Mouse (Mus musculus) forebrain, embryonic 15.5 days (tissue): ENCODE measurements around the gene Ptma. TPM values are rescaled to one million over a fixed set of nuclear protein-coding genes. Genes with fewer than 3 reads are reported as not detected.
A peak's percentile ranks its signal among the peaks of the same experiment; 100 is the strongest.
"Not testable (repeated sequence)": the region's sequence is repeated elsewhere in the genome, so short reads cannot be mapped to it uniquely, and the experiment has no call there.

Experiments
- ATAC-seq: fragments of 200-750 bp; cut with Nextera tagmentation; replicated peaks from 2 replicates; pipeline ENCODE4 v1.8.0; 2017; ENCODE audit warnings: mild to moderate bottlenecking, moderate TSS enrichment, moderate library complexity
- H3K27ac ChIP-seq: fragments of 300-500 bp; sonication (generic); replicated peaks from 2 replicates; pipeline ENCODE4 v1.5.1; 2015; ENCODE audit warnings: mild to moderate bottlenecking, inconsistent platforms
- H3K27me3 ChIP-seq: fragments of 300-500 bp; sonication (generic); 2 replicates; pipeline ENCODE4 v1.6.1; 2015; ENCODE audit warnings: inconsistent platforms
- H3K36me3 ChIP-seq: fragments of 300-500 bp; sonication (generic); 2 replicates; pipeline ENCODE4 v1.6.1; 2015; ENCODE audit warnings: mild to moderate bottlenecking, inconsistent platforms
- H3K4me1 ChIP-seq: fragments of 300-500 bp; sonication (generic); 2 replicates; pipeline ENCODE4 v1.6.1; 2015; ENCODE audit warnings: inconsistent platforms
- H3K4me2 ChIP-seq: fragments of 300-500 bp; sonication (generic); replicated peaks from 2 replicates; pipeline ENCODE4 v1.6.1; 2015; ENCODE audit warnings: mild to moderate bottlenecking, inconsistent platforms
- H3K4me3 ChIP-seq: fragments of 300-500 bp; sonication (generic); 2 replicates; pipeline ENCODE4 v1.5.1; 2015; ENCODE audit warnings: mild to moderate bottlenecking, inconsistent platforms
- H3K9ac ChIP-seq: fragments of 300-500 bp; sonication (generic); replicated peaks from 2 replicates; pipeline ENCODE4 v1.6.1; 2015; ENCODE audit warnings: mild to moderate bottlenecking, inconsistent platforms
- H3K9me3 ChIP-seq: fragments of 300-500 bp; sonication (generic); 2 replicates; pipeline ENCODE4 v1.6.1; 2016; ENCODE audit warnings: inconsistent platforms
- WGBS: fragments of 180-500 bp; shearing (Covaris S2); methylation state at CpG from one replicate; pipeline ENCODE4 v1.1.7; 2015; ENCODE audit warnings: mixed read lengths; 5-methylcytosine and 5-hydroxymethylcytosine counted together
- polyA plus RNA-seq: library from polyadenylated mRNA; unstranded; fragments of >200 nt; fragmentation: Nextera tagmentation; extraction: Ambion mirVana; gene quantifications from 2 replicates; pipeline ENCODE4 v1.2.1, GENCODE M21; 2015

The Ptma gene
- polyA plus RNA-seq, 1 experiment from 2014 or later: 2,368 TPM

- no peak; the same call in 1 of the 2 replicates for ATAC-seq
- H3K27ac ChIP-seq: peak overlapping the region; percentile 25; the same call in 1 of the 2 replicates
- WGBS: 73% methylated on average over 6 of the region's 6 CpGs
These were observed 7.0 kb downstream of the Ptma start for GRCm38 (mm10) chr1:86533411-86534130.

GRCm38 (mm10) chr1:86538383-86538782, 11.9 kb downstream of the Ptma start:
- no peak overlapping the region for H3K4me3 ChIP-seq
- WGBS: 62% methylated on average over 3 of the region's 3 CpGs
- H3K36me3 ChIP-seq: peaks cover 26% of the 10 kb centered on the region
- H3K4me1 ChIP-seq: peaks cover 1% of the 10 kb centered on the region; the same call in 1 of the 2 replicates
- no peaks in the 10 kb centered on the region for H3K9me3 ChIP-seq
- no peaks in the 10 kb centered on the region for H3K27me3 ChIP-seq
- no peak overlapping the region for H3K27ac ChIP-seq
- H3K4me2 ChIP-seq: no peak overlapping the region
- ATAC-seq: no peak
- H3K9ac ChIP-seq: no peak overlapping the region

More at GRCm38 (mm10) chr1:86533411-86534130, 7.0 kb downstream of the Ptma start:
- Histone ChIP-seq H3K27me3 (no peaks in the 10 kb centered on the region), H3K4me2 (no peak overlapping the region), H3K4me3 (no peak overlapping the region), H3K9me3 (no peaks in the 10 kb centered on the region), H3K4me1 (peaks cover 36% of the 10 kb centered on the region), H3K9ac (no peak overlapping the region), H3K36me3 (peaks cover 26% of the 10 kb centered on the region)

- H3K27me3 ChIP-seq, ATAC-seq, H3K27ac ChIP-seq, H3K4me3 ChIP-seq, H3K4me2 ChIP-seq, H3K9ac ChIP-seq, H3K4me1 ChIP-seq, H3K9me3 ChIP-seq: not testable (repeated sequence)
- WGBS: 89% methylated on average over 12 of the region's 12 CpGs
- H3K36me3 ChIP-seq: peaks cover 32% of the 10 kb centered on the region
These were observed 13.1 kb downstream of the Ptma start for GRCm38 (mm10) chr1:86539583-86539982.

- H3K9me3 ChIP-seq: no peaks in the 10 kb centered on the region
- no peak overlapping the region for H3K4me2 ChIP-seq
- no peak for ATAC-seq
- H3K4me3 ChIP-seq: no peak overlapping the region
- H3K4me1 ChIP-seq: no peaks in the 10 kb centered on the region
- 91% methylated on average over 2 of the region's 2 CpGs for WGBS
- no peak overlapping the region for H3K27ac ChIP-seq
- peaks cover 48% of the 10 kb centered on the region for H3K36me3 ChIP-seq
- no peaks in the 10 kb centered on the region for H3K27me3 ChIP-seq
- H3K9ac ChIP-seq: no peak overlapping the region
These were observed 16.1 kb downstream of the Ptma start for GRCm38 (mm10) chr1:86542584-86542983.

GRCm38 (mm10) chr1:86546797-86547196, 20.3 kb downstream of the Ptma start:
- no peak overlapping the region for H3K27ac ChIP-seq
- no peak overlapping the region for H3K9ac ChIP-seq
- H3K27me3 ChIP-seq: no peaks in the 10 kb centered on the region
- H3K4me2 ChIP-seq: no peak overlapping the region
- no peaks in the 10 kb centered on the region for H3K9me3 ChIP-seq
- ATAC-seq: no peak
- 7% methylated on average over 3 of the region's 3 CpGs for WGBS
- peaks cover 44% of the 10 kb centered on the region for H3K36me3 ChIP-seq
- no peak overlapping the region for H3K4me3 ChIP-seq
- H3K4me1 ChIP-seq: no peaks in the 10 kb centered on the region

- no peak overlapping the region for H3K4me3 ChIP-seq
- H3K27ac ChIP-seq: no peak overlapping the region
- no peaks in the 10 kb centered on the region for H3K9me3 ChIP-seq
- peaks cover 4% of the 10 kb centered on the region; the same call in 1 of the 2 replicates for H3K36me3 ChIP-seq
- H3K4me1 ChIP-seq: no peaks in the 10 kb centered on the region
- 82% methylated on average over 4 of the region's 4 CpGs for WGBS
- H3K4me2 ChIP-seq: no peak overlapping the region
- no peaks in the 10 kb centered on the region for H3K27me3 ChIP-seq
- ATAC-seq: no peak
- no peak overlapping the region for H3K9ac ChIP-seq
These were observed 24.8 kb downstream of the Ptma start for GRCm38 (mm10) chr1:86551299-86551698.

- Histone ChIP-seq H3K27me3 (no peaks in the 10 kb centered on the region), H3K9ac (no peak overlapping the region), H3K4me1 (no peaks in the 10 kb centered on the region), H3K27ac (no peak overlapping the region), H3K4me3 (no peak overlapping the region), H3K36me3 (peaks cover 7% of the 10 kb centered on the region), H3K4me2 (no peak overlapping the region), H3K9me3 (no peaks in the 10 kb centered on the region)
- no peak for ATAC-seq
- WGBS: 25% methylated on average over 2 of the region's 2 CpGs
These were observed 25.4 kb downstream of the Ptma start for GRCm38 (mm10) chr1:86551877-86552276.

GRCm38 (mm10) chr1:86555665-86556064, 29.1 kb downstream of the Ptma start:
- ATAC-seq: no peak
- 86% methylated on average over 3 of the region's 3 CpGs for WGBS
- Histone ChIP-seq H3K9me3 (no peaks in the 10 kb centered on the region), H3K36me3 (peaks cover 10% of the 10 kb centered on the region), H3K27ac (no peak overlapping the region), H3K4me3 (no peak overlapping the region), H3K4me2 (no peak overlapping the region), H3K4me1 (no peaks in the 10 kb centered on the region), H3K9ac (no peak overlapping the region), H3K27me3 (no peaks in the 10 kb centered on the region)

GRCm38 (mm10) chr1:86557872-86558271, 31.3 kb downstream of the Ptma start:
- Histone ChIP-seq H3K4me1 (no peaks in the 10 kb centered on the region), H3K4me2 (no peak overlapping the region), H3K36me3 (peaks cover 13% of the 10 kb centered on the region), H3K27ac (no peak overlapping the region), H3K4me3 (no peak overlapping the region), H3K27me3 (no peaks in the 10 kb centered on the region), H3K9ac (no peak overlapping the region), H3K9me3 (no peaks in the 10 kb centered on the region)
- no peak for ATAC-seq
- WGBS: 87% methylated on average over 7 of the region's 7 CpGs

GRCm38 (mm10) chr1:86559232-86559631, 32.7 kb downstream of the Ptma start:
- Histone ChIP-seq H3K4me1 (no peaks in the 10 kb centered on the region), H3K4me3 (no peak overlapping the region), H3K4me2 (no peak overlapping the region), H3K9me3 (no peaks in the 10 kb centered on the region), H3K36me3 (peaks cover 26% of the 10 kb centered on the region), H3K27me3 (no peaks in the 10 kb centered on the region), H3K27ac (no peak overlapping the region), H3K9ac (no peak overlapping the region)
- 95% methylated on average over 3 of the region's 3 CpGs for WGBS
- no peak for ATAC-seq

GRCm38 (mm10) chr1:86562663-86563062, 36.1 kb downstream of the Ptma start:
- no peaks in the 10 kb centered on the region for H3K9me3 ChIP-seq
- H3K4me1 ChIP-seq: no peaks in the 10 kb centered on the region
- no peak overlapping the region for H3K27ac ChIP-seq
- no peak for ATAC-seq
- H3K9ac ChIP-seq: no peak overlapping the region
- 91% methylated on average over 2 of the region's 2 CpGs for WGBS
- H3K36me3 ChIP-seq: peaks cover 28% of the 10 kb centered on the region
- H3K27me3 ChIP-seq: no peaks in the 10 kb centered on the region
- no peak overlapping the region for H3K4me3 ChIP-seq
- no peak overlapping the region for H3K4me2 ChIP-seq

- no peak for ATAC-seq
- WGBS: 95% methylated on average over 2 of the region's 2 CpGs
- H3K9me3 ChIP-seq: no peaks in the 10 kb centered on the region
- peaks cover 15% of the 10 kb centered on the region; the same call in 1 of the 2 replicates for H3K36me3 ChIP-seq
- no peaks in the 10 kb centered on the region for H3K27me3 ChIP-seq
- H3K4me2 ChIP-seq: no peak overlapping the region
- H3K9ac ChIP-seq: no peak overlapping the region
- no peaks in the 10 kb centered on the region for H3K4me1 ChIP-seq
- H3K4me3 ChIP-seq: no peak overlapping the region
- H3K27ac ChIP-seq: no peak overlapping the region
These were observed 41.9 kb downstream of the Ptma start for GRCm38 (mm10) chr1:86568409-86568808.
